Mouse (Mus musculus) limb, embryonic 11.5 days (tissue): ENCODE measurements at regions not wholly inside any gene's neighbourhood (a gene's known extent, or its start where the extent isn't known, plus 50 kb on each side); places are given as distances from the start of the nearest gene placed in this dataset.
"Not testable (repeated sequence)": the region's sequence is repeated elsewhere in the genome, so short reads cannot be mapped to it uniquely, and the experiment has no call there.

Source experiments
- ATAC-seq: fragments of 200-750 bp; cut with Nextera tagmentation; 2 replicates; pipeline ENCODE4 v1.8.0; 2017; ENCODE audit warnings: low read depth; ENCODE audit not compliant: insufficient number of reproducible peaks, low FRiP score, low TSS enrichment
- DNase-seq: peaks from one replicate; pipeline ENCODE4 v3.0.0-alpha.2; 2015; ENCODE audit warnings: low spot score
- H3K27ac ChIP-seq: fragments of 300-500 bp; sonication (generic); replicated peaks from 2 replicates; pipeline ENCODE4 v1.5.1; 2014; ENCODE audit warnings: low read depth, mild to moderate bottlenecking, low read length
- H3K27me3 ChIP-seq: fragments of 300-500 bp; sonication (generic); 2 replicates; pipeline ENCODE4 v1.6.1; 2014; ENCODE audit warnings: mild to moderate bottlenecking, low read length, mixed read lengths; ENCODE audit not compliant: control insufficient read depth, insufficient read depth
- H3K36me3 ChIP-seq: fragments of 300-500 bp; sonication (generic); 2 replicates; pipeline ENCODE4 v1.6.1; 2014; ENCODE audit warnings: mild to moderate bottlenecking, low read length, moderate library complexity, mixed read lengths; ENCODE audit not compliant: control insufficient read depth, insufficient read depth
- H3K4me1 ChIP-seq: fragments of 300-500 bp; sonication (generic); 2 replicates; pipeline ENCODE4 v1.6.1; 2014; ENCODE audit warnings: low read length, mixed read lengths; ENCODE audit not compliant: control insufficient read depth, insufficient read depth
- H3K4me2 ChIP-seq: fragments of 300-500 bp; sonication (generic); 2 replicates; pipeline ENCODE4 v1.6.1; 2014; ENCODE audit warnings: low read depth, mild to moderate bottlenecking, moderate library complexity; ENCODE audit not compliant: severe bottlenecking
- H3K4me3 ChIP-seq: fragments of 300-500 bp; sonication (generic); 2 replicates; pipeline ENCODE4 v1.5.1; 2014; ENCODE audit warnings: low read depth, low read length
- H3K9ac ChIP-seq: fragments of 300-500 bp; sonication (generic); 2 replicates; pipeline ENCODE4 v1.6.1; 2014; ENCODE audit warnings: mild to moderate bottlenecking, low read length
- H3K9me3 ChIP-seq: fragments of 300-500 bp; sonication (generic); 2 replicates; pipeline ENCODE4 v1.6.1; 2016; ENCODE audit warnings: low read length; ENCODE audit not compliant: control insufficient read depth
- WGBS: fragments of 180-500 bp; shearing (Covaris S2); extraction: QIAGEN DNeasy Blood & Tissue Kit; methylation state at CpG from one replicate; pipeline ENCODE4 v1.1.7; 2014; 5-methylcytosine and 5-hydroxymethylcytosine counted together

- Histone ChIP-seq H3K9me3 (no peaks in the 10 kb centered on the region), H3K4me3 (no peak overlapping the region), H3K27ac (no peak overlapping the region), H3K4me1 (no peaks in the 10 kb centered on the region), H3K9ac (no peak overlapping the region), H3K27me3 (no peaks in the 10 kb centered on the region), H3K4me2 (no peak overlapping the region), H3K36me3 (no peaks in the 10 kb centered on the region)
- ATAC-seq (no peak), DNase-seq (no peak)
- 90% methylated on average over 6 of the region's 6 CpGs for WGBS
Observed at GRCm38 (mm10) chr2:53723231-53723630, 362.1 kb downstream of the Rprm start.

GRCm38 (mm10) chr2:53728693-53729092 lies 356.7 kb downstream of the Rprm start:
- no peak overlapping the region for H3K27ac ChIP-seq
- DNase-seq, result no peak
- H3K4me2 ChIP-seq, result no peak overlapping the region
- H3K4me1 ChIP-seq, result no peaks in the 10 kb centered on the region
- ATAC-seq, result no peak
- no peak overlapping the region for H3K4me3 ChIP-seq
- no peaks in the 10 kb centered on the region for H3K27me3 ChIP-seq
- H3K9ac ChIP-seq, result no peak overlapping the region
- no peaks in the 10 kb centered on the region for H3K36me3 ChIP-seq
- H3K9me3 ChIP-seq, result no peaks in the 10 kb centered on the region

GRCm38 (mm10) chr2:53730451-53730850 lies 354.9 kb downstream of the Rprm start:
- no peak for ATAC-seq

GRCm38 (mm10) chr2:53763486-53763885 lies 321.9 kb downstream of the Rprm start:
- no peak for ATAC-seq
- Histone ChIP-seq H3K27ac (no peak overlapping the region), H3K9me3 (no peaks in the 10 kb centered on the region), H3K27me3 (no peaks in the 10 kb centered on the region), H3K4me2 (no peak overlapping the region), H3K4me3 (no peak overlapping the region), H3K9ac (no peak overlapping the region), H3K36me3 (no peaks in the 10 kb centered on the region), H3K4me1 (no peaks in the 10 kb centered on the region)
- WGBS, result 91% methylated on average over 2 of the region's 2 CpGs
- DNase-seq, result no peak

More at GRCm38 (mm10) chr2:53730451-53730850, 354.9 kb downstream of the Rprm start:
- H3K4me1 ChIP-seq, result no peaks in the 10 kb centered on the region
- no peaks in the 10 kb centered on the region for H3K36me3 ChIP-seq
- DNase-seq, result no peak
- no peak overlapping the region for H3K4me2 ChIP-seq
- no peak overlapping the region for H3K9ac ChIP-seq
- no peaks in the 10 kb centered on the region for H3K9me3 ChIP-seq
- WGBS, result 95% methylated on average over 2 of the region's 2 CpGs
- H3K27me3 ChIP-seq, result no peaks in the 10 kb centered on the region
- no peak overlapping the region for H3K4me3 ChIP-seq
- H3K27ac ChIP-seq, result no peak overlapping the region

- not testable (repeated sequence) for H3K27ac ChIP-seq, H3K36me3 ChIP-seq, DNase-seq, H3K4me1 ChIP-seq, H3K9me3 ChIP-seq, H3K27me3 ChIP-seq, ATAC-seq, H3K4me2 ChIP-seq, H3K9ac ChIP-seq, H3K4me3 ChIP-seq
- 100% methylated on average over 2 of the region's 6 CpGs for WGBS
Observed at GRCm38 (mm10) chr2:53782035-53782434, 303.3 kb downstream of the Rprm start.

- H3K4me1 ChIP-seq, DNase-seq, H3K4me2 ChIP-seq, H3K27me3 ChIP-seq, H3K4me3 ChIP-seq, ATAC-seq, H3K27ac ChIP-seq, H3K9me3 ChIP-seq, H3K36me3 ChIP-seq, H3K9ac ChIP-seq: not testable (repeated sequence)
- 100% methylated on average over 2 of the region's 6 CpGs for WGBS
Observed at GRCm38 (mm10) chr2:53788599-53788998, 296.8 kb downstream of the Rprm start.

- Histone ChIP-seq H3K4me1 (no peaks in the 10 kb centered on the region), H3K27ac (no peak overlapping the region), H3K27me3 (no peaks in the 10 kb centered on the region), H3K9me3 (no peaks in the 10 kb centered on the region), H3K9ac (no peak overlapping the region), H3K36me3 (no peaks in the 10 kb centered on the region), H3K4me2 (no peak overlapping the region), H3K4me3 (no peak overlapping the region)
- no peak for DNase-seq
- 69% methylated on average over 1 of the region's 1 CpGs for WGBS
- no peak for ATAC-seq
Observed at GRCm38 (mm10) chr2:53796605-53797004, 288.7 kb downstream of the Rprm start.

GRCm38 (mm10) chr2:53803666-53804065 lies 281.7 kb downstream of the Rprm start:
- DNase-seq, result no peak
- Histone ChIP-seq H3K4me2 (no peak overlapping the region), H3K4me1 (no peaks in the 10 kb centered on the region), H3K36me3 (no peaks in the 10 kb centered on the region), H3K9me3 (no peaks in the 10 kb centered on the region), H3K27ac (no peak overlapping the region), H3K9ac (no peak overlapping the region), H3K27me3 (no peaks in the 10 kb centered on the region), H3K4me3 (no peak overlapping the region)
- no peak for ATAC-seq

- no peak for ATAC-seq
- Histone ChIP-seq H3K36me3 (no peaks in the 10 kb centered on the region), H3K9ac (no peak overlapping the region), H3K4me1 (no peaks in the 10 kb centered on the region), H3K27me3 (no peaks in the 10 kb centered on the region), H3K27ac (no peak overlapping the region), H3K4me2 (no peak overlapping the region), H3K9me3 (no peaks in the 10 kb centered on the region), H3K4me3 (no peak overlapping the region)
- WGBS, result 84% methylated on average over 1 of the region's 1 CpGs
- DNase-seq, result no peak
Observed at GRCm38 (mm10) chr2:53850815-53851528, 234.4 kb downstream of the Rprm start.
